In genomic region chr13:58025701-58026414, GRCm38 (mm10) we compare ENCODE assay signal across 30 mouse cellular contexts.
DNase-seq lines count a peak whose midpoint lies in the region; ATAC-seq and TF ChIP-seq lines count a peak whose summit lies in the region.
"Had no signal": no experiment of that assay in that cellular context is flagged by ENCODE, and none has a peak within 500 bp of the region (broad histone marks: within the 10 kb centered on the region; RNA-seq: fewer than 3 reads in every experiment).

No protein-coding gene starts in this region.

- H3K36me3 ChIP-seq in heart, embryonic 15.5 days, result no peaks in the 10 kb centered on the region
- peaks cover 14% of the 10 kb centered on the region; the same call in 1 of the 2 replicates for H3K36me3 ChIP-seq in midbrain, postnatal 0 days (ENCODE audit: insufficient read depth, low read length)
- H3K36me3 ChIP-seq in midbrain, embryonic 13.5 days, result 0 out of 2 replicates have a peak, but pooled peaks cover 7% of the 10 kb centered on the region
- H3K36me3 ChIP-seq: embryonic facial prominence, embryonic 13.5 days; forebrain, embryonic 10.5 days; forebrain, embryonic 15.5 days; G1E; limb, embryonic 10.5 days; liver, embryonic 13.5 days had no signal

- no peak overlapping the region for H3K4me2 ChIP-seq in heart, embryonic 15.5 days
- H3K4me2 ChIP-seq in midbrain, postnatal 0 days (ENCODE audit: low read depth, low read length, poor library complexity, severe bottlenecking), result no peak overlapping the region
- H3K4me2 ChIP-seq in midbrain, embryonic 13.5 days (replicated peaks), result no peak overlapping the region
- H3K4me2 ChIP-seq: embryonic facial prominence, embryonic 13.5 days; forebrain, embryonic 15.5 days; hindbrain, embryonic 13.5 days; limb, embryonic 15.5 days; liver, embryonic 13.5 days had no signal

- no peak overlapping the region for H3K9ac ChIP-seq in heart, embryonic 15.5 days
- H3K9ac ChIP-seq in midbrain, postnatal 0 days (replicated peaks; ENCODE audit: low read length, poor library complexity, severe bottlenecking), result no peak overlapping the region
- H3K9ac ChIP-seq in midbrain, embryonic 13.5 days (replicated peaks), result no peak overlapping the region
- H3K9ac ChIP-seq: embryonic facial prominence, embryonic 13.5 days; forebrain, embryonic 15.5 days; hindbrain, embryonic 13.5 days; limb, embryonic 15.5 days; liver, embryonic 13.5 days had no signal

- H3K4me1 ChIP-seq in cerebellum, adult 2 months (ENCODE audit: control insufficient read depth, insufficient read depth, low read length), result peaks cover 54% of the 10 kb centered on the region
- H3K4me1 ChIP-seq in heart, embryonic 15.5 days (replicated peaks), result peaks cover 14% of the 10 kb centered on the region
- H3K4me1 ChIP-seq in midbrain, postnatal 0 days (ENCODE audit: insufficient read depth, low read length), result no peaks in the 10 kb centered on the region
- H3K4me1 ChIP-seq in midbrain, embryonic 13.5 days (replicated peaks), result peaks cover 14% of the 10 kb centered on the region
- H3K4me1 ChIP-seq: liver, embryonic 13.5 days; megakaryocyte, embryonic 14.5 days had no signal

- ATAC-seq in heart, embryonic 15.5 days (replicated peaks; ENCODE audit: insufficient number of reproducible peaks, insufficient read depth, low FRiP score, low read depth), result no peak
- no peak for ATAC-seq in midbrain, postnatal 0 days (ENCODE audit: low FRiP score)
- no peak for ATAC-seq in midbrain, embryonic 13.5 days
- ATAC-seq: forebrain, embryonic 15.5 days; intestine, embryonic 16.5 days; lung, postnatal 0 days had no signal

- TF ChIP-seq CTCF in cerebellum, adult 2 months (IDR thresholded peaks at IDR 0.05; ENCODE audit: borderline replicate concordance, insufficient read depth, low read depth, low read length), result no peak
- no peak for TF ChIP-seq CTCF in midbrain, postnatal 0 days (IDR thresholded peaks at IDR 0.05)

- H3K9me3 ChIP-seq in heart, embryonic 15.5 days (replicated peaks), result no peaks in the 10 kb centered on the region
- H3K9me3 ChIP-seq in midbrain, postnatal 0 days (ENCODE audit: low read length), result no peaks in the 10 kb centered on the region
- no peaks in the 10 kb centered on the region for H3K9me3 ChIP-seq in midbrain, embryonic 13.5 days
- H3K9me3 ChIP-seq: embryonic facial prominence, embryonic 13.5 days; forebrain, embryonic 10.5 days; forebrain, embryonic 15.5 days; hindbrain, embryonic 13.5 days; limb, embryonic 10.5 days; limb, embryonic 15.5 days; liver, embryonic 13.5 days; megakaryocyte, embryonic 14.5 days had no signal

- peak; percentile 52 to 59 for DNase-seq in cerebellum, adult 2 months
- DNase-seq in cerebellum, adult 9-11 months, result no peak
- no peak for DNase-seq in heart, adult 9 months (ENCODE audit: low spot score in 2 of 2)
- no peak for DNase-seq in midbrain, postnatal 0 days (ENCODE audit: low spot score)
- DNase-seq in cerebellum, postnatal 25 days, result peak; percentile 56 to 61
- DNase-seq: adrenal gland, postnatal 10 days; heart, postnatal 4 days; kidney, adult 8-10 months; kidney, postnatal 4 days; layer of hippocampus, adult 9-11 months; liver, embryonic 13.5 days; lung, adult 18-20 months; lung, postnatal 4 days; midbrain, embryonic 14.5 days; retina, postnatal 1 day; right cerebral cortex, postnatal 14 days; thymus, postnatal 4 days had no signal

- no peak overlapping the region for H3K4me3 ChIP-seq in cerebellum, adult 2 months (replicated peaks; ENCODE audit: insufficient read depth, low read depth, low read length)
- no peak overlapping the region for H3K4me3 ChIP-seq in heart, embryonic 15.5 days
- H3K4me3 ChIP-seq in midbrain, postnatal 0 days (ENCODE audit: low read depth, low read length), result no peak overlapping the region
- no peak overlapping the region for H3K4me3 ChIP-seq in midbrain, embryonic 13.5 days (replicated peaks)
- H3K4me3 ChIP-seq: embryonic facial prominence, embryonic 13.5 days; forebrain, embryonic 10.5 days; forebrain, embryonic 15.5 days; hindbrain, embryonic 13.5 days; limb, embryonic 10.5 days; limb, embryonic 15.5 days; liver, embryonic 13.5 days; megakaryocyte, embryonic 14.5 days had no signal

- H3K27ac ChIP-seq in cerebellum, adult 2 months (ENCODE audit: insufficient read depth, low read length), result peak overlapping the region; percentile 95
- peak overlapping the region; percentile 18; the same call in 1 of the 2 replicates for H3K27ac ChIP-seq in heart, embryonic 15.5 days
- H3K27ac ChIP-seq in midbrain, postnatal 0 days (ENCODE audit: low read depth, low read length), result peak overlapping the region; percentile 38; the same call in 1 of the 2 replicates
- no peak overlapping the region for H3K27ac ChIP-seq in midbrain, embryonic 13.5 days
- H3K27ac ChIP-seq: embryonic facial prominence, embryonic 13.5 days; forebrain, embryonic 10.5 days; forebrain, embryonic 15.5 days; hindbrain, embryonic 13.5 days; kidney, postnatal 0 days; limb, embryonic 10.5 days; limb, embryonic 15.5 days; liver, embryonic 13.5 days had no signal

- no peak for TF ChIP-seq POLR2A in cerebellum, adult 2 months (IDR thresholded peaks at IDR 0.05; ENCODE audit: borderline replicate concordance, insufficient read depth, low read length)

- no peaks in the 10 kb centered on the region for H3K27me3 ChIP-seq in cerebellum, adult 2 months (ENCODE audit: control insufficient read depth, insufficient read depth, low read length)
- H3K27me3 ChIP-seq in heart, embryonic 15.5 days, result no peaks in the 10 kb centered on the region
- no peaks in the 10 kb centered on the region for H3K27me3 ChIP-seq in midbrain, postnatal 0 days (ENCODE audit: insufficient read depth, low read length)
- no peaks in the 10 kb centered on the region for H3K27me3 ChIP-seq in midbrain, embryonic 13.5 days
- H3K27me3 ChIP-seq: embryonic facial prominence, embryonic 13.5 days; forebrain, embryonic 15.5 days; hindbrain, embryonic 13.5 days; limb, embryonic 15.5 days; liver, embryonic 13.5 days had no signal

- 26% methylated on average over 16 of the region's 16 CpGs for WGBS in cerebellum, adult 2 months
- WGBS in heart, embryonic 15.5 days, result 77% methylated on average over 16 of the region's 16 CpGs
- 92% methylated on average over 16 of the region's 16 CpGs for WGBS in midbrain, postnatal 0 days
- WGBS in midbrain, embryonic 13.5 days, result 90% methylated on average over 16 of the region's 16 CpGs

Comparison
In these comparisons a context has a peak if more than half of its experiments do, and no peak if none do; other contexts are left out.
1. DNase-seq: peak in cerebellum, adult 2 months (2 of 2) and cerebellum, postnatal 25 days (2 of 2); none in cerebellum, adult 9-11 months (single experiment), heart, adult 9 months (0 of 2) and midbrain, postnatal 0 days (single experiment).